Mouse (Mus musculus) kidney, adult 2 months (tissue): ENCODE results near the gene Avpr1b. TPM values are rescaled to one million over a fixed set of nuclear protein-coding genes. Genes with fewer than 3 reads are reported as not detected.

Experiments used
- DNase-seq: peaks from one replicate; pipeline ENCODE4 v3.0.0; 2021
- H3K27ac ChIP-seq: fragments of 200-500 bp; 2 replicates; pipeline ENCODE4 v1.5.1; 2012; ENCODE audit warnings: low read depth, low read length, control low read depth, inconsistent platforms; ENCODE audit not compliant: insufficient read depth
- H3K27me3 ChIP-seq: fragments of 200-500 bp; replicated peaks from 2 replicates; pipeline ENCODE4 v1.6.1; 2012; ENCODE audit warnings: mild to moderate bottlenecking, moderate library complexity, low read length, inconsistent platforms; ENCODE audit not compliant: control insufficient read depth, insufficient read depth
- H3K36me3 ChIP-seq: fragments of 200-500 bp; 2 replicates; pipeline ENCODE4 v1.6.1; 2012; ENCODE audit warnings: mild to moderate bottlenecking, moderate library complexity, low read length, inconsistent platforms; ENCODE audit not compliant: control insufficient read depth, insufficient read depth
- H3K4me1 ChIP-seq: fragments of 200-500 bp; 2 replicates; pipeline ENCODE4 v1.6.1; 2011; ENCODE audit warnings: low read length; ENCODE audit not compliant: control insufficient read depth, insufficient read depth
- H3K4me3 ChIP-seq: fragments of 200-500 bp; 2 replicates; pipeline ENCODE4 v1.5.1; 2011; ENCODE audit warnings: mild to moderate bottlenecking, low read depth, low read length, control low read depth; ENCODE audit not compliant: insufficient read depth
- CTCF ChIP-seq: fragments of 200-500 bp; conservative IDR thresholded peaks from 2 replicates; pipeline ENCODE4 v1.5.1; 2011; ENCODE audit warnings: low read depth, mild to moderate bottlenecking, control low read depth, low read length, moderate library complexity, mixed read lengths; ENCODE audit not compliant: insufficient read depth, insufficient read length
- POLR2A ChIP-seq: fragments of 200-500 bp; IDR thresholded peaks from one replicate; pipeline ENCODE4 v1.6.1; 2011; ENCODE audit warnings: low read depth, low read length, control low read depth
- WGBS: fragments of 180-500 bp; shearing (Covaris S2); methylation state at CpG from one replicate; pipeline ENCODE4 v1.1.7; 2018; 5-methylcytosine and 5-hydroxymethylcytosine counted together
- polyA plus RNA-seq: library from polyadenylated mRNA; depleted of rRNA; stranded (reverse); fragments of >200 nt; gene quantifications from 2 replicates; pipeline ENCODE4 v1.2.3, GENCODE M21; 2012

Gene Avpr1b
- polyA plus RNA-seq, 1 experiment: not detected

DNA sequence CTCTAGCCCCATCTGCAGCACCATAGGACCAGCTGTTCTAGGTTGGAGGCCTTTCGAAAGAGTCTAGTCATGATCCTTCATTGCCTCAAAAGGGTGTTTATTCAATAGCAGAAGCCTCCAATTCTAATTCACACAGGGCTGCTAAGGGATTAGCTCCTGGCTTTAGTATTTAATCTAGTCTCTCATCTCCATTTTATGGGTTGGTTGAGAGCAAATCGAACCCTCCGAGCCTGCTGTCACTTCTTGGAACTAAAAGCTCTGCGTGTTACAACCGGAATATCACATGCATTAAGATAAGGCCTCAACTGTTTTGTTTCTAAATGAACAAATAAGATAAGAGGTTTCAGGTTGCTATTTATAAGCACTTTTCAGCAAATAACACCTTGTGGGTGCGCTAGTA, 29.3 kb upstream of the Avpr1b start:
- no peak overlapping the region for H3K27ac ChIP-seq
- no peak overlapping the region for H3K4me3 ChIP-seq
- 94% methylated on average over 6 of the region's 6 CpGs for WGBS
- no peaks in the 10 kb centered on the region for H3K4me1 ChIP-seq
- H3K36me3 ChIP-seq: no peaks in the 10 kb centered on the region
- DNase-seq: no peak
- H3K27me3 ChIP-seq: no peaks in the 10 kb centered on the region; the same call in 1 of the 2 replicates
- TF ChIP-seq POLR2A: no peak
- TF ChIP-seq CTCF: no peak

DNA sequence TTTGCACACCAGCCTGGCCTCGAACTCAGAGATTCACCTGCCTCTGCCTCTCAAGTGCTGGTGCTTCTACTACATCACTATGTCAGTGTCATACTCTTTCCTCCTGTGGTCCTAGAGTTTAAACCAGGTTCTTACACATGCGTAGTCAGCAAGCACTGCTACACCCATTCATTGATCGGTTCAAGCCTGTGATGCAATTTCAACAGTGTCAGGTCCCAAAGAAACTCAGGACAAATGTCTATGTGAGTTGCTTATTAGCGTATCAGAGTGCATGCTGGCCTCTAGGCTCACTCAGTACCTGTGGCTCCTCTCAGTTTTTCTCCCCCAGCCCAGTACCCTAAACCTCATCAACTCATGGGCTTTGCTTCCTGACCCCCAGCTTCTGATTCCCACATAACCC, 28.6 kb upstream of the Avpr1b start:
- TF ChIP-seq CTCF (no peak), POLR2A (no peak)

DNA sequence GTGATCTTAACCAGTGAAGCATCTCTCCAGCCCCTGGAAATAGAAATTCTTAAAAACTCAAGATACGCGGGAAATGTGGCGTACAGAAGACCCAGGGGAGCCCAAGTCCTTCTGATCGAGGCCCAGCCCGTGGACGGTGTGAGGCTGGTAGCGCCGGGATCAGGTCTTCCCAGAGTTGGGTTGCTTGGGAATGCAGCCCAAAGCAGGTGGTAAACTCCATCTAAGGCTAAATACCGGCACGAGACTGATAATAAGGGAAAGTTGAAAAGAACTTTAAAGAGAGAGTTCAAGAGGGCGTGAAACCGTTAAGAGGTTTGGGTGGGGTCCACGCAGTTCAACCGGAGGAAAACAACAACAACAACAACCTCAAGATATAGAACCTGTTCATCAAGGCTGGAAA, 25.3 kb upstream of the Avpr1b start:
- TF ChIP-seq CTCF (no peak), POLR2A (no peak)
- 94% methylated on average over 14 of the region's 14 CpGs for WGBS
- no peak overlapping the region for H3K27ac ChIP-seq
- no peaks in the 10 kb centered on the region for H3K4me1 ChIP-seq
- H3K36me3 ChIP-seq: no peaks in the 10 kb centered on the region
- peak; percentile 2 for DNase-seq
- H3K4me3 ChIP-seq: no peak overlapping the region
- no peaks in the 10 kb centered on the region; the same call in 1 of the 2 replicates for H3K27me3 ChIP-seq

More for the DNA sequence above, 28.6 kb upstream of the Avpr1b start:
- Histone ChIP-seq H3K27ac (no peak overlapping the region), H3K4me3 (no peak overlapping the region), H3K4me1 (no peaks in the 10 kb centered on the region), H3K27me3 (no peaks in the 10 kb centered on the region; the same call in 1 of the 2 replicates), H3K36me3 (no peaks in the 10 kb centered on the region)
- DNase-seq: no peak
- WGBS: 92% methylated on average over 4 of the region's 4 CpGs

DNA sequence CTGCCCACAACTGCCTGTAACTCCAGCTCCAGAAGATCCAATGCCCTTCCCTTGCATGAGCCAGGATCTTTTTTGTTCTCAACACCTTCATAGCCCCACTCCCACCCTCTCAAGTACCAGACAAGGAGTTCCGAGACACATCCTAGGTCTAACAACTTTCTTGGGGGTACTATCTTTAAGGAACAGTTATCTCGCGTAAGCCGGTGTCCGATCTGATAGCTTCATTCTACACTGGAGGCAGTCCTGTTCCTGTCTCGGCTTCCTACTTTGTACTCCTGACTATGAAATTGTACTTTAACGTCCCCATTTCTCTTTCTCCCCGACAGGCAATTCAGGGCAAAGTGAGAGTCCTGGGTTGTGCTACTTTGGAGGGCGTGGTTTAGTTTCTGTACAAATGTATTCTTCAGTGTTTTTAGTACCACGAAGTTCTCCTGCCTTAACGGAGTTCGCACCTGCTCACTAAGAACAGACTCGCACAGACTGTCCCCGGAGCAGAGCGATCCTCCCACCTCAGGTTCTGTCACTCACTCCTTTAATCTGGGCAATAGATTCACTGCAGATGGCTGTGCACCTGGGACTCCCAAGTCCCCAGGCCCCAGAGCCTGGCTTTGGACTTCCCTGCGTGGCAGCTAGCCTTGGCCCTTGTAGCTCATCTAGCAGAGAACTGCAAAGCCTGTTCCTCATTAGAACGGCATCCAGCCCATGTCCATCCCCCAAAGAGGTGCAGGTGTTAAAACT, 19.9 kb upstream of the Avpr1b start:
- Histone ChIP-seq H3K36me3 (no peaks in the 10 kb centered on the region), H3K27me3 (no peaks in the 10 kb centered on the region; the same call in 1 of the 2 replicates), H3K27ac (no peak overlapping the region), H3K4me3 (no peak overlapping the region), H3K4me1 (no peaks in the 10 kb centered on the region)
- no peak for DNase-seq
- 54% methylated on average over 17 of the region's 17 CpGs for WGBS
- TF ChIP-seq POLR2A (no peak), CTCF (no peak)

DNA sequence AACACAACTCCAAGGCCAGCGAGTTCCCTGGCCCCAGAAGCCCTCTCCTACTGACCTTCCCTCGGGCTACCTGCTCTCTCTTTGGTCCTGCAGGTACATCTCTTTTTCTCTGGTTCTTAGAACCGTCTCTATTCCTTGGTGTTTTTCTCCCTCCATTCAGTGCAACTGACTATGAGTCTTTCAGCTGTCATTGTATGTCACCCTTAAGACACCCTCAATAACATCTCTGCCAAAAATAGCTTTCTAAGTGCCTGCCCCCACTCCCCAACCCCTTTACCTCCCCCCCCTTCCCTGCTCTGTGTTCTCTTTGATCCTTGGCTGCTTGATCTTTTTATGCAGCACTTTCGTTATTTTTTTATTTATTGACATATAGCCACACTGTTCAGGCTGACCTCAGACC, 18.6 kb upstream of the Avpr1b start:
- H3K27me3 ChIP-seq: no peaks in the 10 kb centered on the region; the same call in 1 of the 2 replicates
- no peaks in the 10 kb centered on the region for H3K36me3 ChIP-seq
- WGBS: 49% methylated on average over 4 of the region's 4 CpGs
- H3K27ac ChIP-seq: no peak overlapping the region
- H3K4me1 ChIP-seq: no peaks in the 10 kb centered on the region
- H3K4me3 ChIP-seq: no peak overlapping the region
- no peak for DNase-seq
- TF ChIP-seq CTCF (no peak), POLR2A (no peak)

DNA sequence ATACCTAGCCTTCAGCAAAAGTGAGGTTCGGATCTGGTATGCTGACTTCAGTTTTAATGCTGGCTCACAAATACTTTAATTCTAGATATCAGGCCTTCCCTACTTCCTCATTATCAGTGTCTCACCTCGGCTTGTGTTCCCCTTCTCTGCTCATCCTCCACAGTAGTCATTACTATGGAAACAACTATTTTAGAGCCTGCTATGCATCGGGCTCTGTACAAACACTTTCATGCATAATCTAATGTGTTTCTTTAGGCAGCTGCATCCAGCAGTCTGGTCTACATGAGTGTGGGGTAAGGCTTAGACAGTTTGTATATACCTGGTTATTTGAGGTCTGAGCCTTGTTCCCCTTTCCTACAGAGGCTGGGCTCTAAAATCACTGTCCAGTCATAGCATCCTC, 15.4 kb upstream of the Avpr1b start:
- Histone ChIP-seq H3K27ac (no peak overlapping the region), H3K27me3 (no peaks in the 10 kb centered on the region), H3K4me3 (no peak overlapping the region), H3K36me3 (no peaks in the 10 kb centered on the region), H3K4me1 (no peaks in the 10 kb centered on the region)
- WGBS: 84% methylated on average over 3 of the region's 3 CpGs
- TF ChIP-seq CTCF: no peak
- no peak for TF ChIP-seq POLR2A
- no peak for DNase-seq

DNA sequence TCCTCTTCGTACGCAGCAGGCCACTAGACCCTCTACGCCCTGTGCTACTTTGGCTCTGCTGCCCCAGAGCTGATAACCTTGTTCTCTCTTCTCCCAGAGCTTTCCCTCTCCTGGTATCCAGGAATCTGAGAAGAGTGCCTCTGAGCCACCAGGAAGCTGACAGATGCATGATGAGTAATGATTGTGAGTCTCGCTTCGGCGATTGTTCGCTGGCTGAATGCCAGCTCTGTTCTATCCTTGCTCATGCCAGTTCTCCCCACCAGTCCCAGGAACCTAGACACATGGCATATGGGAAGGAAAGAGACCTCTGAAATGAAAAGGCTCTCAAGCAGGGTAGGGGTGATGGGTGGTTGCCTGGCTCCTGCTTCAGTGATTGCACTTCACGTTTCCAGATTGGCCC, 12.2 kb upstream of the Avpr1b start:
- Histone ChIP-seq H3K4me3 (no peak overlapping the region), H3K36me3 (no peaks in the 10 kb centered on the region), H3K27me3 (no peaks in the 10 kb centered on the region), H3K27ac (no peak overlapping the region), H3K4me1 (no peaks in the 10 kb centered on the region)
- TF ChIP-seq CTCF: no peak
- WGBS: 42% methylated on average over 8 of the region's 8 CpGs
- DNase-seq: no peak

DNA sequence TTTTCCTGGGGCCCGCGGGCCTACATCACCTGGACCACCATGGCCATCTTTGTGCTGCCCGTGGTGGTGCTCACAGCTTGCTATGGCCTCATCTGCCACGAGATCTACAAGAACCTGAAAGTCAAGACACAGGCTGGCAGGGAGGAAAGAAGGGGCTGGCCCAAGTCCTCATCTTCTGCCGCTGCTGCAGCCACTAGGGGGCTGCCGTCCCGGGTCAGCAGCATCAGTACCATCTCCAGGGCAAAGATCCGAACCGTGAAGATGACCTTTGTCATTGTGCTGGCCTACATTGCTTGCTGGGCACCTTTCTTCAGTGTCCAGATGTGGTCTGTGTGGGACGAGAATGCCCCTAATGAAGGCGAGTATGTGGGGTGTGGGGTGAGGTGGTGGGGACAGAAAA, 1.3 kb downstream of the Avpr1b start:
- H3K4me1 ChIP-seq: no peaks in the 10 kb centered on the region
- H3K36me3 ChIP-seq: no peaks in the 10 kb centered on the region
- WGBS: 37% methylated on average over 11 of the region's 11 CpGs
- H3K27me3 ChIP-seq: no peaks in the 10 kb centered on the region
- H3K27ac ChIP-seq: no peak overlapping the region
- H3K4me3 ChIP-seq: no peak overlapping the region
- TF ChIP-seq CTCF: 0 out of 2 replicates have a peak, but pooled peaks have one; percentile 15
- TF ChIP-seq POLR2A: no peak
- DNase-seq: peak; percentile 9
